Mouse (Mus musculus) cerebellum, adult 2 months (tissue): ENCODE measurements around the gene Map3k9.

Experiments
- CTCF ChIP-seq: fragments of 200-500 bp; IDR thresholded peaks from 2 replicates; pipeline ENCODE4 v1.5.1; 2011; ENCODE audit warnings: low read depth, mild to moderate bottlenecking, control low read depth, low read length, moderate library complexity, borderline replicate concordance; ENCODE audit not compliant: insufficient read depth
- POLR2A ChIP-seq: fragments of 200-500 bp; IDR thresholded peaks from 2 replicates; pipeline ENCODE4 v1.6.1; 2011; ENCODE audit warnings: low read length, control low read depth, borderline replicate concordance; ENCODE audit not compliant: insufficient read depth

GRCm38 (mm10) chr12:81684096-81684495, 96.9 kb downstream of the Map3k9 start:
- TF ChIP-seq CTCF (no peak), POLR2A (no peak)
